Mouse (Mus musculus) cortical plate, adult 2 months (tissue): ENCODE data around the gene Eif2ak4. TPM values are rescaled to one million over a fixed set of nuclear protein-coding genes. Genes with fewer than 3 reads are reported as not detected.

Source experiments
- H3K27ac ChIP-seq: fragments of 200-500 bp; 2 replicates; pipeline ENCODE4 v1.5.1; 2012; ENCODE audit warnings: low read length, control low read depth, inconsistent platforms; ENCODE audit not compliant: insufficient read depth
- H3K4me1 ChIP-seq: fragments of 200-500 bp; 2 replicates; pipeline ENCODE4 v1.6.1; 2011; ENCODE audit warnings: low read length; ENCODE audit not compliant: control insufficient read depth, insufficient read depth
- H3K4me3 ChIP-seq: fragments of 200-500 bp; 2 replicates; pipeline ENCODE4 v1.5.1; 2011; ENCODE audit warnings: mild to moderate bottlenecking, low read length, control low read depth; ENCODE audit not compliant: insufficient read depth
- CTCF ChIP-seq: fragments of 200-500 bp; IDR thresholded peaks from 2 replicates; pipeline ENCODE4 v1.5.1; 2011; ENCODE audit warnings: mild to moderate bottlenecking, control low read depth, low read length; ENCODE audit not compliant: insufficient read depth; ENCODE audit errors: extremely low read depth
- POLR2A ChIP-seq: fragments of 200-500 bp; IDR thresholded peaks from 2 replicates; pipeline ENCODE4 v1.6.1; 2011; ENCODE audit warnings: mild to moderate bottlenecking, low read length, control low read depth; ENCODE audit not compliant: insufficient read depth; ENCODE audit errors: extremely low read depth
- polyA plus RNA-seq: library from polyadenylated mRNA; depleted of rRNA; stranded (reverse); fragments of >200 nt; gene quantifications from 2 replicates; pipeline ENCODE4 v1.2.3, GENCODE M21; 2012

Eif2ak4 gene
- polyA plus RNA-seq, 1 experiment: 18.7 TPM

DNA sequence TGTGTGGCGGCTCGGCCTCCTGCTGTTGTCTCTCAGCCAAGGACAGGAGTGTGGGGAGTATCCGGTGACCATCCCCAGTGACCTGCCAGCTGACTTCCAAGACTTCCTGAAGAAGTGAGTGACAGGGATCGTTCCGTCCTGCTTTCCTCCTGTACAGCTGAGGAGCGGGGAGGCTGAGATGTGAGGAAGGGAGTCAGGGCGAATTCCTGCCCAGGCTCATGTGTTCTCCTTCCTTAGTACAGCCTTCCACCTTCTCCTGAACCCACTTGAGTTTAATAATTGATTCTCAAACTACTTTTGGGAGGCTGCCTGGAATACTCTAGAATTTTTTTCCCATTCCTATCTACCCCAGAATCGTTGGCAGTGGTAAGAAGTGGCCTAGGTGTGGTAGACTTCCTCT is 34.0 kb downstream of the Eif2ak4 start:
- TF ChIP-seq POLR2A: no peak
- no peak for TF ChIP-seq CTCF
- Histone ChIP-seq H3K4me1 (no peaks in the 10 kb centered on the region), H3K27ac (no peak overlapping the region), H3K4me3 (no peak overlapping the region)

DNA sequence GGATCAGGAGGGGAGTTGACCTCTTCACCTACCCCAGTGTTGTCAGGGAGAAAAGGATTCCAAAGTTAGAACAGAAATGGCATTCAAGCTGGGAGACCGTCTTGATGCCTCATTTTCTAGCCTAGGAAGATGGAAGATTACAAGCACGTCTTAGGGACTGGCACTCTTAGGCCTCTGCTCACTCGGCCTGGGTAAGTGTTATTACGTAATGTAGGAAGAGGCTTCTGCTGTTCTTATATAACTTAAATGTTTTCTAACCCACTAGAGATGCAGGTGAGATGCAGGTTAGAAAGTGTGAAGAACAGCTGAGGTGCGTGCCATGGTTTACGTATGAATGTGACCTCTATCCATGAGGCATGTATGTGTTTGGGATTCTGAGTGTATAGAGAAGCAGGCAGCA is 39.9 kb downstream of the Eif2ak4 start:
- no peaks in the 10 kb centered on the region for H3K4me1 ChIP-seq
- H3K27ac ChIP-seq: no peak overlapping the region
- no peak overlapping the region for H3K4me3 ChIP-seq
- TF ChIP-seq POLR2A: no peak
- no peak for TF ChIP-seq CTCF

DNA sequence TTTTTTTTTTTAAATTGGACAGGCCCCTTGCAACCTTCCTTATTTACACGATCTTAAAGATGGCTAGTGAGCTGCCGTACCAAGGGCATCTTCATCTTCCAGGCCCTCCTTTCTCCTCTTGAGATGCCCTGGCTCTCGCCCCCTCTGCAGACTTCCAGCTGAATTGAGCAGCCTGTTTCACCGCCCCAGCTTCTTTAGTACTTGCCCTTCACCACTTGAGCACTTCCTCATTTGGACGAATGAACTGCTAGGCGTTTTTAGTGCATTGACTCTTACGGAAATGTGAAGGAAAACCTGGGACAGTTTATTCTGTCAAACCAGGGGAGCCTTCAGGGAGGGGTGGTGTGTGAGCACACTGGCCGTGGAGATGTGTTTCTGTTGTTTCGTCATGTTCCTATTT is 40.9 kb downstream of the Eif2ak4 start:
- Histone ChIP-seq H3K4me3 (no peak overlapping the region), H3K27ac (no peak overlapping the region), H3K4me1 (no peaks in the 10 kb centered on the region)
- TF ChIP-seq POLR2A (no peak), CTCF (no peak)

DNA sequence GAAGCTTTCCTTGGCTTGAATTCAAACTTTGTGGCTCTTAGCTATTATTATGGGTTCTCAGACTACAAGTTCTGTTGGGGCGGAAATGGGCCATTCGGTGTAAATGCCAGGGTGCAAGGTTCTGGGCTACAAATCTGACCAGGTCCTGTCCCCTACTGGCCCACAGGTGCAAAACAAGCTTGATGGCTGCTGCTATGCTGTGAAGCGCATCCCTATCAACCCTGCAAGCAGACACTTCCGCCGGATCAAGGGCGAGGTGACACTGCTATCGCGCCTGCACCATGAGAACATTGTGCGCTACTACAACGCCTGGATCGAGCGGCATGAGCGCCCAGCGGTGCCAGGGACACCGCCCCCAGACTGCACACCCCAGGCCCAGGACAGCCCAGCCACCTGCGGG is 42.2 kb downstream of the Eif2ak4 start:
- TF ChIP-seq CTCF: no peak
- TF ChIP-seq POLR2A: no peak
- Histone ChIP-seq H3K27ac (no peak overlapping the region), H3K4me3 (no peak overlapping the region), H3K4me1 (no peaks in the 10 kb centered on the region)

DNA sequence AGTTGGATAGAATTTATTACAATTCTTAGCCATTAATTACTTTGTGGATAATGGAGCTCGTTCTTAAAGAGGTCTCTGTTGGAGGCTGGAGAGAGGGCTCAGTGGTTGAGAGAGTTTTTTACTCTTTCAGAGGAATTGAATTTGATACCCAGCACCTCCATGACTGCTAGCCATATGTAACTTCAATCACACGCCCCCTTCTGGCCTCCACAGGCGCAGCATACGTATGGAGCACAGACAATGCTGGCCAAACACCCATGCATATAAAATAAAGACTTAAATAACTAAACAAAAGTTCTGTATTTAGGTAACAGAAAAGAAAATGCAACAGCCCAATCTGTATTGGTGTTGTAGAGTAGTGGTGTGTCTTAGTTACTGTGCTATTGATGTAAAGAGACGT is 43.2 kb downstream of the Eif2ak4 start:
- H3K4me1 ChIP-seq: no peaks in the 10 kb centered on the region
- TF ChIP-seq CTCF (peak; percentile 36; the same call in 1 of the 2 replicates), POLR2A (no peak)
- no peak overlapping the region for H3K27ac ChIP-seq
- no peak overlapping the region for H3K4me3 ChIP-seq

DNA sequence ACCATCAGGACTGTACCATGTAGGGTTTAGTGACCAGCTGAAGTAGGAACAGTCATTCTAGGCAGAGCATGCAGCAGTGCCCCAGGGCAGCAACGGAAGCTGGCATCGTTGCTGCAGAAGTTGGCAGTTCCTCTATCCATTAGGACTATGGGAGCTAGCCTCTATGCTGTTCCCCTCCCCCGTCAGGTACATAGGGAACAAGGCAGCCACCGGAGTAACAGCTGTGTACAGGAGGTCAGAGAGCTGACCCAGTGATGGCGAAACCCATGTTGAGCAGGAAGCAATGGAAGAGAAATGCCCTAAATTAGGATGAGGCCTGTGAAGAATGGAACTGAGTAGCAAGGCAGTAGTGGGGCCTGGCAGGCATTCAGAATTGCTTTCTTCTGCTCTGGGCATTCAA is 53.8 kb downstream of the Eif2ak4 start:
- no peak overlapping the region for H3K27ac ChIP-seq
- H3K4me1 ChIP-seq: no peaks in the 10 kb centered on the region; the same call in 1 of the 2 replicates
- no peak overlapping the region for H3K4me3 ChIP-seq
- TF ChIP-seq POLR2A: no peak

DNA sequence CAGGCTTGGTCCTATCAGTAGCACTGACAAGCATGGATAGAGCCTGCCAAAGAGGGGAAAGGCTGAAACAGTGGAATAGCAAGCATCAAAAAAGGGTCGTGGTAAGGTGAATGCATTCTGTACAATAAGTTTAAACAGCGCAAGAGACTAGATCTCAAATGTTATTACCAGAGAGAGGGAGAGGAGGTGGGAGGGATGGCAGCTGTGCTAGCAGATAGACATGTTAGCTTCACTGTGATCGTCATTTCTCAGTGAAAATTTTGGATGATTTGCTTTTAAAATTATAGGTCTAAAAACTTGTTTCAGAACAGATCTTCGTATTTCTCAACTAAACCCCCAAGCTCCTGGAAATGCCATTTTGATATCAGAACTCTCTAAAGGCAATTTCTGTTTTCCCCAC is 54.3 kb downstream of the Eif2ak4 start:
- Histone ChIP-seq H3K4me3 (no peak overlapping the region), H3K4me1 (no peaks in the 10 kb centered on the region; the same call in 1 of the 2 replicates), H3K27ac (no peak overlapping the region; the same call in 1 of the 2 replicates)
- TF ChIP-seq POLR2A (no peak), CTCF (no peak)

DNA sequence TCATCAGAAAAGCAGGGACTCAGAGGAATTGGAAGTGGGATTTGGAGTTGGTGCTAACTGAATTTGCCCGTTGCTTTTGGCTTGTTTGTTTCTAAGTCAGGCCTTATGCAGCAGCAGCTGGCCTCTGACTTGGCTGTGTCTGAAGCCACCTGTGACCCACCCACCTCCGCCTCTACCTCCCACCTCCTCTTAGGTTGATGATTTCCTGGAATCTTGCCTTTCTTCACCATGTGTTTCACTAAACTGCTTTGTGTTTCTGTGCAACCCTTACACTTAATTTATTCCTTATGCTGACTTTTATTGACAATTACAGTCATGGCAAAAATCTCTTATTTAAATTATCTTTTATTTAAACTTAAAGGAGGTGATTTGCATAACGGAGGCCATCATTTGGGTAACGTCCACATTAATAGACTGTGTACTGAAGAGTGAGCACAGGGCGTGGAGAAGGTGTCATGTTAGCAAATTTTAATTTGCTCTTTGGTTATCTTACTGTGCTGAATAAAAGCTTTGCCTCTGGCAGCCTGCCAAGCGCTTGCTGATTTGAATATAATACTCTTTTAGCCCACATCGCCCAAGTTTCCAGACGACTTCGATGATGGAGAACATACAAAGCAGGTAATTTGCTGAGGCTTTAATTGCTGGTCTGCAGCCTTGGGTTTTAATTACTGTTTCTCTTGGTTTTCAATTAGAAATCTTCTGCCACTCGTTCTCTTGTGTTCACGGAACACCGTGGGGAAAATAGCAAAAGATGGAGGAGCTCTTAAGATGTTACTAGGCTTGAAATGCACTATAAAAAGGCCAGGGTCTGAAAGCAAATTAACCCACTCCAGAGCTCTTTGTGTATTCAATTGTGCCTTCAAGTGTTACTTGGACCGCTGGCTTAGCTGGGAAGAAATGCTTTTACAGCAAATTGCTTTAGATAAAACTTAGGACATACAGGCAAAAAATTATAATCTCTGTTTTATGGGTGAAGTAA is 57.6 kb downstream of the Eif2ak4 start:
- Histone ChIP-seq H3K27ac (no peak overlapping the region), H3K4me1 (no peaks in the 10 kb centered on the region; the same call in 1 of the 2 replicates), H3K4me3 (no peak overlapping the region)
- TF ChIP-seq POLR2A (no peak), CTCF (no peak)

DNA sequence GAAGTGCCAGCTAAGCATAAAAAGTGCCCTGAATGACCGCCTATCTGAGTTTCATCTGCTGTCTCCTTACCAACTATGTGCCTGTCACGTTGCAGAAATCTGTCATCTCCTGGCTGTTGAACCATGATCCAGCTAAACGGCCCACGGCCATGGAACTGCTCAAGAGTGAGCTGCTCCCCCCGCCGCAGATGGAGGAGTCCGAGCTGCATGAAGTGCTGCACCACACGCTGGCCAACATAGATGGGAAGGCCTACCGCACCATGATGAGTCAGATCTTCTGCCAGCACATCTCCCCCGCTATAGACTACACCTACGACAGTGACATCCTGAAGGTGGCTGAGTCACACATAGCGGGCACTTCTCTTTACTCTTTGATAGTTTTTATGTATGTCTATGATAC is 59.8 kb downstream of the Eif2ak4 start:
- no peak for TF ChIP-seq POLR2A
- TF ChIP-seq CTCF: no peak
- no peak overlapping the region for H3K27ac ChIP-seq

DNA sequence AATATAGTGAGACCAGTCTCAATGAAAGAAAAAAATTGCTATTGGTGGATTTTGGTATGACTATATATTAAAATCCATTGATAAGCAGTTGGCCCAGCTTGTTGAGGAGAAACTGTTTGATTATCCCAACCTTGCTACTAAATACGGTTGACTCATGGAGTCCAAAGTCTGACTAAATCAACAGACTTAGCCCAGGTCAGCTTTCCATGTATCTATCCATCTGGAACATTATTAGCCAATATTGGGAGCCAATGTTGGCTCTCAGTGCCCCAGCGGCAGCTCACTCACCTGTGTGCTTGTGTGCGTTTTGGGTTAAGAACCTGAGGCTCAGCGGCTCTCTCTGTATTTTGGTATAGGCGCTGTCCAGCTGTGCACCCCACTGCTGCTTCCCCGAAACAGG is 62.6 kb downstream of the Eif2ak4 start:
- no peak for TF ChIP-seq CTCF
- TF ChIP-seq POLR2A: no peak
- Histone ChIP-seq H3K4me1 (no peaks in the 10 kb centered on the region; the same call in 1 of the 2 replicates), H3K4me3 (no peak overlapping the region), H3K27ac (no peak overlapping the region)

More for the DNA sequence above, 59.8 kb downstream of the Eif2ak4 start:
- H3K4me1 ChIP-seq: no peaks in the 10 kb centered on the region; the same call in 1 of the 2 replicates
- H3K4me3 ChIP-seq: no peak overlapping the region
